Mouse (Mus musculus): ENCODE measurements around the gene Extl1. TPM values are rescaled to one million over a fixed set of nuclear protein-coding genes. Genes with fewer than 3 reads are reported as not detected.

Gene Extl1
- polyA plus RNA-seq, 1 experiment from 2014 or later, result 0.38 TPM

DNA sequence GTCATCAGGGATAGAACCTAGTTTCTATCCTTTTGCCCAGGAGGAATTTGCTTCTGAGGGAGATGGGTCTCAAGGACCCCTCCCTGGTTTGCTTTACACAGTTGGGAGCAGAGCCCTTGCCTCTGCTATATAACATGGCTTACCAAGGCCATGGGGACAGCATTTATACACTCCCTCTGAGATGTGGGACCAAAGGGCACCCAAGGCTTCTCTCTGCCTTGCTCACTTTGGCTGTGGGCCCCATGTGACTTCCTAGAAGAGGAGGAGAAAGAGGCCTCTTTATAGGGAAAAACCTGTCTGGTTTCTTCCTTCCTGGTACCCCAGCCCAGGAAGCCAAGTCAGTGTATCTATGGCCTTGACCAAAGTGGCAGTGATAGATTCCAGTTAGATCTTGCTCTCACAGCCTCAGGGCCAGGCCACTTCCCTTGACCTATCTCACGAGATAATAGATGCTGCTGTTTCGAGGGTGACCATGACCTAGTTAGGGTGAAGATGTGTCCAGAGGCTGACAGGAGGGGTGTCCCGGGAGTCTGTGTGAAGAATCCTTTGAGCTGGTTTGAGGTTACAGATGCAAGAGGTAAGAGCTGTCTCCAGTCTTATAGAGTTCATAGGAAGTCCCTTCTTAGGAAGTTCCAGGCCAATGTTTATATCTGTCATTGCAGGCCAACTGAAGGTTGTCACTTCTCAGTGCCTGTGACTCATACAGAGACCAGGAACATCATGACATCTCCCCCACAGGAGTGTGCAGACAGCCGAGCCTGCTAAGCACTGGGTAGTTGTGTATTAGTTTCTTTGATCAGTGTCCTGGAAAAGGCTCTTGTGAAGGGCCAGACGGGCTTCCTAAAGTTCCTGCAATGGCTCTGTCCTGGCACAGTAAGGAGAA is 29.9 kb downstream of the Extl1 start:
- Histone ChIP-seq H3K36me3 (replicated peaks; ENCODE audit: control insufficient read depth, insufficient read depth, low read depth, low read length) (no peaks in the 10 kb centered on the region), H3K4me2 (ENCODE audit: low read depth, low read length) (no peak overlapping the region), H3K9me3 (replicated peaks; ENCODE audit: control insufficient read depth, low read length) (no peaks in the 10 kb centered on the region), H3K27me3 (ENCODE audit: control insufficient read depth, insufficient read depth, low read length) (0 out of 2 replicates have a peak, but pooled peaks cover 2% of the 10 kb centered on the region), H3K27ac (replicated peaks; ENCODE audit: low read depth, low read length) (no peak overlapping the region), H3K4me1 (ENCODE audit: control insufficient read depth, insufficient read depth, low read length) (peaks cover 6% of the 10 kb centered on the region), H3K9ac (replicated peaks; ENCODE audit: low read length) (no peak overlapping the region), H3K4me3 (ENCODE audit: low read depth, low read length) (no peak overlapping the region)
- ATAC-seq (replicated peaks; ENCODE audit: insufficient number of reproducible peaks, low FRiP score, low TSS enrichment, low read depth) (no peak), DNase-seq (ENCODE audit: low spot score) (no peak)
- 61% methylated on average over 5 of the region's 5 CpGs for WGBS

DNA sequence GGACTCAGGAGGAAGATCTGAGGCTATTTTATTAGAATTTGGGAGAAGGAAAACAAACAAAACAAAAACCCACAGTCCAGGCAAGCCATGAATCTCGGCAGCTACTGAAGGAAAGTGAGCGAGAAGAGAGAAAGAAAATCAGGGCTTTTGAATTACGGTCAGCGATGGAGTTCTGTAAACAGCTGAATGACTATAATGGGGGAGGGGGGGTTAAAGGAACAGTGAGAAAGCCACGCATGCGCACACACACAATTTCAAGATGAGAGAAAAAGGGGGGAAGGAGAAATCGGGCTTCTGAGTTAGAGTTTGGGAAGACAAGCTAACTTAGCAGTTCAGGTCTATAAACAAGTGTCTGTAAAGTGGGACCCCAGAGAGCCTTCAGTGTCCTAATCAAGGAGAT is 30.7 kb downstream of the Extl1 start:
- H3K9ac ChIP-seq (replicated peaks; ENCODE audit: low read length), result no peak overlapping the region
- no peak for DNase-seq (ENCODE audit: low spot score)
- no peak overlapping the region for H3K4me2 ChIP-seq (ENCODE audit: low read depth, low read length)
- no peak overlapping the region for H3K27ac ChIP-seq (replicated peaks; ENCODE audit: low read depth, low read length)
- no peaks in the 10 kb centered on the region for H3K36me3 ChIP-seq (replicated peaks; ENCODE audit: control insufficient read depth, insufficient read depth, low read depth, low read length)
- ATAC-seq (replicated peaks; ENCODE audit: insufficient number of reproducible peaks, low FRiP score, low TSS enrichment, low read depth), result no peak
- no peak overlapping the region for H3K4me3 ChIP-seq (ENCODE audit: low read depth, low read length)
- H3K27me3 ChIP-seq (ENCODE audit: control insufficient read depth, insufficient read depth, low read length), result 0 out of 2 replicates have a peak, but pooled peaks cover 2% of the 10 kb centered on the region
- 69% methylated on average over 7 of the region's 7 CpGs for WGBS
- peaks cover 6% of the 10 kb centered on the region for H3K4me1 ChIP-seq (ENCODE audit: control insufficient read depth, insufficient read depth, low read length)
- H3K9me3 ChIP-seq (replicated peaks; ENCODE audit: control insufficient read depth, low read length), result no peaks in the 10 kb centered on the region

- ATAC-seq (replicated peaks; ENCODE audit: insufficient number of reproducible peaks, low FRiP score, low TSS enrichment, low read depth) (no peak), DNase-seq (ENCODE audit: low spot score) (no peak)
- H3K27me3 ChIP-seq (ENCODE audit: control insufficient read depth, insufficient read depth, low read length), result no peaks in the 10 kb centered on the region
- no peaks in the 10 kb centered on the region for H3K9me3 ChIP-seq (replicated peaks; ENCODE audit: control insufficient read depth, low read length)
- no peak overlapping the region for H3K4me2 ChIP-seq (ENCODE audit: low read depth, low read length)
- H3K4me3 ChIP-seq (ENCODE audit: low read depth, low read length), result no peak overlapping the region
- no peaks in the 10 kb centered on the region for H3K36me3 ChIP-seq (replicated peaks; ENCODE audit: control insufficient read depth, insufficient read depth, low read depth, low read length)
- 60% methylated on average over 12 of the region's 12 CpGs for WGBS
- H3K27ac ChIP-seq (replicated peaks; ENCODE audit: low read depth, low read length), result no peak overlapping the region
- H3K4me1 ChIP-seq (ENCODE audit: control insufficient read depth, insufficient read depth, low read length), result peaks cover 6% of the 10 kb centered on the region
- H3K9ac ChIP-seq (replicated peaks; ENCODE audit: low read length), result no peak overlapping the region
Measured at GRCm38 (mm10) chr4:134352261-134352707, 31.4 kb downstream of the Extl1 start.

GRCm38 (mm10) chr4:134351329-134352260 is 32.1 kb downstream of the Extl1 start:
- peaks cover 4% of the 10 kb centered on the region; the same call in 1 of the 2 replicates for H3K4me1 ChIP-seq (ENCODE audit: control insufficient read depth, insufficient read depth, low read length)
- H3K27me3 ChIP-seq (ENCODE audit: control insufficient read depth, insufficient read depth, low read length), result no peaks in the 10 kb centered on the region
- DNase-seq (ENCODE audit: low spot score), result peak; percentile 42
- no peak overlapping the region for H3K4me2 ChIP-seq (ENCODE audit: low read depth, low read length)
- H3K27ac ChIP-seq (replicated peaks; ENCODE audit: low read depth, low read length), result no peak overlapping the region
- H3K9ac ChIP-seq (replicated peaks; ENCODE audit: low read length), result no peak overlapping the region
- 29% methylated on average over 18 of the region's 18 CpGs for WGBS
- no peak overlapping the region for H3K4me3 ChIP-seq (ENCODE audit: low read depth, low read length)
- ATAC-seq (replicated peaks; ENCODE audit: insufficient number of reproducible peaks, low FRiP score, low TSS enrichment, low read depth), result no peak
- no peaks in the 10 kb centered on the region for H3K36me3 ChIP-seq (replicated peaks; ENCODE audit: control insufficient read depth, insufficient read depth, low read depth, low read length)
- no peaks in the 10 kb centered on the region for H3K9me3 ChIP-seq (replicated peaks; ENCODE audit: control insufficient read depth, low read length)

- no peaks in the 10 kb centered on the region for H3K36me3 ChIP-seq (replicated peaks; ENCODE audit: control insufficient read depth, insufficient read depth, low read depth, low read length)
- H3K4me3 ChIP-seq (ENCODE audit: low read depth, low read length), result no peak overlapping the region
- H3K4me2 ChIP-seq (ENCODE audit: low read depth, low read length), result no peak overlapping the region
- H3K27ac ChIP-seq (replicated peaks; ENCODE audit: low read depth, low read length), result no peak overlapping the region
- 82% methylated on average over 6 of the region's 6 CpGs for WGBS
- no peaks in the 10 kb centered on the region for H3K9me3 ChIP-seq (replicated peaks; ENCODE audit: control insufficient read depth, low read length)
- H3K9ac ChIP-seq (replicated peaks; ENCODE audit: low read length), result no peak overlapping the region
- 0 out of 2 replicates have a peak, but pooled peaks cover 2% of the 10 kb centered on the region for H3K27me3 ChIP-seq (ENCODE audit: control insufficient read depth, insufficient read depth, low read length)
- no peak for ATAC-seq (replicated peaks; ENCODE audit: insufficient number of reproducible peaks, low FRiP score, low TSS enrichment, low read depth)
- H3K4me1 ChIP-seq (ENCODE audit: control insufficient read depth, insufficient read depth, low read length), result peaks cover 4% of the 10 kb centered on the region; the same call in 1 of the 2 replicates
- no peak for DNase-seq (ENCODE audit: low spot score)
Measured at GRCm38 (mm10) chr4:134350641-134351040, 33.0 kb downstream of the Extl1 start.

GRCm38 (mm10) chr4:134349829-134350228 is 33.8 kb downstream of the Extl1 start:
- 0 out of 2 replicates have a peak, but pooled peaks cover 3% of the 10 kb centered on the region for H3K27me3 ChIP-seq (ENCODE audit: control insufficient read depth, insufficient read depth, low read length)
- H3K4me2 ChIP-seq (ENCODE audit: low read depth, low read length), result no peak overlapping the region
- 88% methylated on average over 7 of the region's 7 CpGs for WGBS
- DNase-seq (ENCODE audit: low spot score) (no peak), ATAC-seq (replicated peaks; ENCODE audit: insufficient number of reproducible peaks, low FRiP score, low TSS enrichment, low read depth) (no peak)
- no peak overlapping the region for H3K27ac ChIP-seq (replicated peaks; ENCODE audit: low read depth, low read length)
- H3K4me1 ChIP-seq (ENCODE audit: control insufficient read depth, insufficient read depth, low read length), result peaks cover 4% of the 10 kb centered on the region; the same call in 1 of the 2 replicates
- no peak overlapping the region for H3K4me3 ChIP-seq (ENCODE audit: low read depth, low read length)
- no peak overlapping the region for H3K9ac ChIP-seq (replicated peaks; ENCODE audit: low read length)
- no peaks in the 10 kb centered on the region for H3K9me3 ChIP-seq (replicated peaks; ENCODE audit: control insufficient read depth, low read length)
- H3K36me3 ChIP-seq (replicated peaks; ENCODE audit: control insufficient read depth, insufficient read depth, low read depth, low read length), result no peaks in the 10 kb centered on the region

DNA sequence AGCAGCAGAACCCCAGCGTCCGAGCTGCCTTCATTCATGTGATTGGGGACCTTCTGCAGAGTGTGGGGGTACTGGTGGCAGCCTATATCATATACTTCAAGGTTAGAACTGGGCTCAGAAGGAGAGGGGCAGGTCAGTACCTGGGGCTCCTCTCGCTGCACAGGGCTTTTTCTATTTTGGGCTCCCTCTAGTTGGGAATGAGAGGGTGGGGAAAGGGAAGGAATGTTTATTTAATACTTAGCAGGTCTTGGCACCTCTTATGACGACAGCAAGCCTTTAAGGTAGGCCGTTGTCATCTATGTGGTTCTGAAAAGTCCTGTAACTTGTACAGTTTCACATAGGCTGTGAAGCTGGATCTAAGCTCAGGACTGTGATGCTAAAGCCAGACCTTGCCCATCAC is 35.1 kb downstream of the Extl1 start:
- no peak for ATAC-seq (replicated peaks; ENCODE audit: insufficient number of reproducible peaks, low FRiP score, low TSS enrichment, low read depth)
- no peaks in the 10 kb centered on the region for H3K36me3 ChIP-seq (replicated peaks; ENCODE audit: control insufficient read depth, insufficient read depth, low read depth, low read length)

More for the DNA sequence above, 35.1 kb downstream of the Extl1 start:
- Histone ChIP-seq H3K4me3 (ENCODE audit: low read depth, low read length) (no peak overlapping the region), H3K27ac (replicated peaks; ENCODE audit: low read depth, low read length) (no peak overlapping the region), H3K9me3 (replicated peaks; ENCODE audit: control insufficient read depth, low read length) (no peaks in the 10 kb centered on the region), H3K27me3 (ENCODE audit: control insufficient read depth, insufficient read depth, low read length) (peaks cover 11% of the 10 kb centered on the region), H3K4me2 (ENCODE audit: low read depth, low read length) (no peak overlapping the region), H3K9ac (replicated peaks; ENCODE audit: low read length) (no peak overlapping the region), H3K4me1 (ENCODE audit: control insufficient read depth, insufficient read depth, low read length) (peaks cover 4% of the 10 kb centered on the region; the same call in 1 of the 2 replicates)
- 78% methylated on average over 5 of the region's 5 CpGs for WGBS
- DNase-seq (ENCODE audit: low spot score), result no peak
